Mouse (Mus musculus): Measurements from ENCODE around the gene Ube2j1. TPM values are rescaled to one million over a fixed set of nuclear protein-coding genes. Genes with fewer than 3 reads are reported as not detected.

Ube2j1 gene
- polyA plus RNA-seq, 1 experiment: 46.6 TPM

DNA sequence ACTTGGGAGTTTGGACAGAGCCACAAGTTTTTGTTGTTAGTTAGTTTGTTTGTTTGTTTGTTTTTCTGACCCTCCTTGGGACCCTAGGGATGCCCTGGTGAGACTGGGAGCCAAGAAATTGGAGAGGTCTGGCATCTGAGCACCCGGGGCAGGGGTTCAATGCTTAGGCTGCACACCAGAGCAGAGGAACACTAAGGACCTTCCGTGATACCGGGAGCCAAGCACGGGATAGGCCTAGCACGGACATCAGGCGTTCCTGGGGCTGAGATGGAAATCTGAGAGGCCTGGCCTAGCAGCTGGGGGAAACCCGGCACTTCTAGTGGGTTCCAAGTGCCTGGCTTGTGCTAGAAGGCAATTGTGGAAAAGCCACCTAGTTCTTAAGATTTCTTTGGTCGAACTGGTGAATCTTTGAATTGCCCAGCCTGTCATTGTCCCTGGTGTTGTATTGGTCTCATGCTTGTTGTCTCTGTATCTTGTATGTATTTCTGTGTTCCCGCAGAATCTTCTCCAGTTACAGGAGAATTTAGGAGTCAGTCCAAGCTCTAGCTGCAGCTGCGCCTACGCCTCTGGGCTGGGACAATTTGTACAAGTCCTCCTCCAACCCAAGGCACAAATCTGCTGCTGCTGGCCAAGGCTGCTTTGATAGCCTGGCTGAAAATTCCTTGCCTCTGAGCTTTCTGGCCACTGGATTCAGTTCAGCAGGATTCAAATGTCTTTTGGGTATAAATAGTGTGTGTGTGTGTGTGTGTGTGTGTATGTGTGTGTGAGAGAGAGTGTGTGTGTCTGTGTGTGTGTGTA is 26.9 kb downstream of the Ube2j1 start:
- no peak for TF ChIP-seq CTCF (IDR thresholded peaks at IDR 0.05; ENCODE audit: borderline replicate concordance, extremely low read depth, insufficient read depth, insufficient read length)
- no peak for TF ChIP-seq POLR2A (IDR thresholded peaks at IDR 0.05; ENCODE audit: borderline replicate concordance, extremely low read depth, insufficient read depth, insufficient read length, poor library complexity, severe bottlenecking)
- DNase-seq (ENCODE audit: low read depth): no peak

GRCm38 (mm10) chr4:33061158-33061557 is 29.9 kb downstream of the Ube2j1 start:
- no peak for TF ChIP-seq POLR2A (IDR thresholded peaks at IDR 0.05; ENCODE audit: borderline replicate concordance, extremely low read depth, insufficient read depth, insufficient read length, poor library complexity, severe bottlenecking)
- TF ChIP-seq CTCF (IDR thresholded peaks at IDR 0.05; ENCODE audit: borderline replicate concordance, extremely low read depth, insufficient read depth, insufficient read length): no peak
- DNase-seq (ENCODE audit: low read depth): no peak

- no peak for DNase-seq (ENCODE audit: low read depth)
- no peak for TF ChIP-seq CTCF (IDR thresholded peaks at IDR 0.05; ENCODE audit: borderline replicate concordance, extremely low read depth, insufficient read depth, insufficient read length)
- TF ChIP-seq POLR2A (IDR thresholded peaks at IDR 0.05; ENCODE audit: borderline replicate concordance, extremely low read depth, insufficient read depth, insufficient read length, poor library complexity, severe bottlenecking): no peak
Observed at GRCm38 (mm10) chr4:33062981-33063380, 31.8 kb downstream of the Ube2j1 start, which contains the start of gene Gabrr2. TSS of gene Gabrr2 (plus strand) at chr4:33062999.

DNA sequence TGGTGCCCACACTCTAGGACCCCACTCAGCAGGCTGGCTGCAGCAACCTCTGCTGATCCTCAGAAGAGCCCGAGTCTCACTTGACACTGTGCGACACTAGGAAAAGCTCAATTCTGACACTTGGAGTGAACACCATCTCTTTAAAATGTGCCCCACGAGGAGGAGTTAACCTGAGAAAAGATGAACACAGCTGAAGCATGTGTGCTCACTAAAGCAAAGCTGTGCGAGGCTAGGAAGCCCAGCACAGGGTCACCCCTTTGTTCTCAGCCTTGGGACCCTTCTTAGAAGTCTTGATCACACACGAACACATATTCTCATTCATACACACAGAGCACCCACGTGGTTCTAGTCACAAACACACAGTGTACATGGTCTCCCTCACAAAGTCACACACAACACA is 33.8 kb downstream of the Ube2j1 start:
- TF ChIP-seq POLR2A (IDR thresholded peaks at IDR 0.05; ENCODE audit: borderline replicate concordance, extremely low read depth, insufficient read depth, insufficient read length, poor library complexity, severe bottlenecking) (no peak), CTCF (IDR thresholded peaks at IDR 0.05; ENCODE audit: borderline replicate concordance, extremely low read depth, insufficient read depth, insufficient read length) (no peak)
- no peak for DNase-seq (ENCODE audit: low read depth)

DNA sequence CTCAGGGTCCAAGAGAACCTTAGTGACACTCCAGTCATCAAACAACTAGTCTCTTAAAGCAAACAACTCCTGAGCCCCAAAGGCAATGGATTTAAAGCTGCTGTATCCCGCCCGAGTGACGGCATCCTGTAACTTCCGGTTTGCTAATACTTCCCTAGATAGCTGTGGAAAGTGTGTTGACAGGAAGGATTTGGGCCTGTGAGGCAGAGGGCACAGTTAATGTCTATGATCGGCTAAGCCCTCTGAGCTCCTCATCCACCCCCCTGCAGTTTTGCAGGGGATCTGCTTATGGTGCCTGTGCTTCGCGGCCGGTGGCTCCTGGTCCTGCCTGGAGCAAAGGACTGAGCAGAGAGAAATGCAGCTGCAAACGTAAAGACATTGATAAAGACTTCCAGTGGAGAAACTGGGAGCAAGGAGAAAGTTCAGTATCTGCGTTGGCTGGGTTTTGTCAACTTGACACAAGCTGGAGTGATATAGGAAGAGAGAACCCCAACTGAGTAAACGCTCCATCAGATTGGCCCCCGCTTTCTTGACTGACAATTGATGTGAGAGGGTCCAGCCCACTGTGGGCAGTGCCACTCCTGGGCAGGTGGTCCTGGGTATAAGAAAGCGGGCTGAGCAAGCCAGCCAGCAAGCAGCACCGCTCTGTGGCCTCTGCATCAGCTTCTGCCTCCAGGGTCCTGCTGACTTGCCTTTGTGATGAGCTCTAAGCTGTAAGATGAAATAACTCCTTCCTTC is 35.2 kb downstream of the Ube2j1 start:
- no peak for TF ChIP-seq POLR2A (IDR thresholded peaks at IDR 0.05; ENCODE audit: borderline replicate concordance, extremely low read depth, insufficient read depth, insufficient read length, poor library complexity, severe bottlenecking)
- no peak for TF ChIP-seq CTCF (IDR thresholded peaks at IDR 0.05; ENCODE audit: borderline replicate concordance, extremely low read depth, insufficient read depth, insufficient read length)
- DNase-seq (ENCODE audit: low read depth): no peak

- TF ChIP-seq POLR2A (IDR thresholded peaks at IDR 0.05; ENCODE audit: borderline replicate concordance, extremely low read depth, insufficient read depth, insufficient read length, poor library complexity, severe bottlenecking) (no peak), CTCF (IDR thresholded peaks at IDR 0.05; ENCODE audit: borderline replicate concordance, extremely low read depth, insufficient read depth, insufficient read length) (no peak)
- no peak for DNase-seq (ENCODE audit: low read depth)
Observed at GRCm38 (mm10) chr4:33067331-33067730, 36.1 kb downstream of the Ube2j1 start.

- TF ChIP-seq CTCF (IDR thresholded peaks at IDR 0.05; ENCODE audit: borderline replicate concordance, extremely low read depth, insufficient read depth, insufficient read length): no peak
- no peak for TF ChIP-seq POLR2A (IDR thresholded peaks at IDR 0.05; ENCODE audit: borderline replicate concordance, extremely low read depth, insufficient read depth, insufficient read length, poor library complexity, severe bottlenecking)
- no peak for DNase-seq (ENCODE audit: low read depth)
Observed at GRCm38 (mm10) chr4:33067826-33068225, 36.6 kb downstream of the Ube2j1 start.

- TF ChIP-seq CTCF (IDR thresholded peaks at IDR 0.05; ENCODE audit: borderline replicate concordance, extremely low read depth, insufficient read depth, insufficient read length): no peak
- TF ChIP-seq POLR2A (IDR thresholded peaks at IDR 0.05; ENCODE audit: borderline replicate concordance, extremely low read depth, insufficient read depth, insufficient read length, poor library complexity, severe bottlenecking): no peak
- DNase-seq (ENCODE audit: low read depth): peak; percentile 82
Observed at GRCm38 (mm10) chr4:33068894-33069293, 37.7 kb downstream of the Ube2j1 start.

GRCm38 (mm10) chr4:33070326-33070725 is 39.1 kb downstream of the Ube2j1 start:
- no peak for DNase-seq (ENCODE audit: low read depth)
- TF ChIP-seq POLR2A (IDR thresholded peaks at IDR 0.05; ENCODE audit: borderline replicate concordance, extremely low read depth, insufficient read depth, insufficient read length, poor library complexity, severe bottlenecking): no peak

- TF ChIP-seq POLR2A (IDR thresholded peaks at IDR 0.05; ENCODE audit: borderline replicate concordance, extremely low read depth, insufficient read depth, insufficient read length, poor library complexity, severe bottlenecking): no peak
- TF ChIP-seq CTCF (IDR thresholded peaks at IDR 0.05; ENCODE audit: borderline replicate concordance, extremely low read depth, insufficient read depth, insufficient read length): no peak
Observed at GRCm38 (mm10) chr4:33071337-33071736, 40.1 kb downstream of the Ube2j1 start.

DNA sequence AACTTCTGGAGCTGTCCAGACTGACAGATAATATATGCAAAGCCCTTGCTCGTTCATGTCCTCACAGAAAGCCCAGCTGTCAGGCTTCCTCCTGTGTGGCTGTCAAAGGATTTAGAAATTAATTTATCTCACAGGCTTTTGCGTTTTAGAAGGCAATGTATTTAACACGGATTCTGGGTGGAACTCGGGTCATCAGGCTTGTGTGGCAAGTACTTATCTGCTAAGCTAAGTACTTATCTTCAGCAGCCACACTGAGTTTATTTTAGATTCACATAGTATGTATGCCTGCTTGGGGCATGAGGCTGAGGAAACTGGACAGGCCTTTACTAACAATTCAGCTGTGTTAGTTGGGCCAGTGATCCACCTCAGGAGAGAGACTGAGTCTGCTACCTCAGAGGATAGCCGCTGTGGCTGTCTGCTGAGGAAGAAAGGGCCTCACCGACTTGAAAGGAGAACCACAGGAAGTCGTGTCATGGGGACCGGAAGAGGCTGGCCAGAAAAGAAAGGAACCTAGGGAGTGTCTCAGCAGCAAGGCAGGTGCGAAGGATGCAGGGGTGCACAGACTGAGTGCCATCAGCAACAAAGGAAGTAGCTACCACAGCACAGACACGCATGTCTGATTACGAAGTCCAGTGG is 41.4 kb downstream of the Ube2j1 start:
- TF ChIP-seq POLR2A (IDR thresholded peaks at IDR 0.05; ENCODE audit: borderline replicate concordance, extremely low read depth, insufficient read depth, insufficient read length, poor library complexity, severe bottlenecking): no peak
- no peak for TF ChIP-seq CTCF (IDR thresholded peaks at IDR 0.05; ENCODE audit: borderline replicate concordance, extremely low read depth, insufficient read depth, insufficient read length)
- peak; percentile 62 for DNase-seq (ENCODE audit: low read depth)

More at GRCm38 (mm10) chr4:33071337-33071736, 40.1 kb downstream of the Ube2j1 start:
- no peak for DNase-seq (ENCODE audit: low read depth)
